Mouse (Mus musculus) neural tube, postnatal 0 days (tissue): ENCODE results near the gene Togaram2. TPM values are rescaled to one million over a fixed set of nuclear protein-coding genes. Genes with fewer than 3 reads are reported as not detected.

ENCODE experiments used
- polyA plus RNA-seq: library from polyadenylated mRNA; unstranded; fragments of >200 nt; fragmentation: Nextera tagmentation; extraction: Ambion mirVana; gene quantifications from 2 replicates; pipeline ENCODE4 v1.2.1, GENCODE M21; 2015

Togaram2 gene
- polyA plus RNA-seq: 1.5 TPM in 2 replicates

GRCm38 (mm10) chr17:71673092-71673491 is at the start of gene Togaram2:
Gene Togaram2, plus strand, starts transcription at chr17:71673261.

GRCm38 (mm10) chr17:71752831-71753230 is 79.8 kb downstream of the Togaram2 start, which contains the start of gene Pcare:
Gene Pcare, minus strand, starts transcription at chr17:71752894.

GRCm38 (mm10) chr17:71768173-71768572 is 95.1 kb downstream of the Togaram2 start, which contains the start of gene Clip4:
Gene Clip4, plus strand, starts transcription at chr17:71768473.

Other genes with a start within 250 kb of the Togaram2 start
- 1.5 and 1.7 TPM in 2 replicates for gene Gm4707, start 213.3 kb upstream of the Togaram2 start, polyA plus RNA-seq
- 35.1 and 35.8 TPM in 2 replicates for gene Smchd1, start 197.9 kb upstream of the Togaram2 start, polyA plus RNA-seq
- 3.1 and 3.5 TPM in 2 replicates for gene Ndc80, start 146.4 kb upstream of the Togaram2 start, polyA plus RNA-seq
- 2.7 and 3.1 TPM in 2 replicates for gene Spdya, start 121.2 kb upstream of the Togaram2 start, polyA plus RNA-seq
- gene Wdr43, start 57.4 kb upstream of the Togaram2 start, polyA plus RNA-seq: 28.5 and 31.4 TPM in 2 replicates
- not detected in 2 replicates for gene Pcare, start 79.6 kb downstream of the Togaram2 start, polyA plus RNA-seq
- 25.6 and 27.9 TPM in 2 replicates for gene Clip4, start 95.2 kb downstream of the Togaram2 start, polyA plus RNA-seq